Mouse (Mus musculus) liver, adult 2 months (tissue): Measurements from ENCODE around the gene Slc26a11. TPM values are rescaled to one million over a fixed set of nuclear protein-coding genes. Genes with fewer than 3 reads are reported as not detected.
"Not testable (repeated sequence)": the region's sequence is repeated elsewhere in the genome, so short reads cannot be mapped to it uniquely, and the experiment has no call there.

Experiments used
- DNase-seq: peaks from one replicate; pipeline ENCODE4 v3.0.0-alpha.2; 2011; ENCODE audit warnings: low read depth, low spot score; ENCODE audit errors: extremely low read depth
- H3K27ac ChIP-seq: fragments of 200-500 bp; replicated peaks from 2 replicates; pipeline ENCODE4 v1.5.1; 2012; ENCODE audit warnings: low read depth, mild to moderate bottlenecking, control low read depth, inconsistent platforms, low read length; ENCODE audit not compliant: insufficient read depth
- H3K27me3 ChIP-seq: fragments of 200-500 bp; 2 replicates; pipeline ENCODE4 v1.6.1; 2012; ENCODE audit warnings: mild to moderate bottlenecking, moderate library complexity, low read length, inconsistent platforms; ENCODE audit not compliant: control insufficient read depth, insufficient read depth
- H3K36me3 ChIP-seq: fragments of 200-500 bp; 2 replicates; pipeline ENCODE4 v1.6.1; 2012; ENCODE audit warnings: low read length, inconsistent platforms; ENCODE audit not compliant: control insufficient read depth, insufficient read depth
- H3K4me1 ChIP-seq: fragments of 200-500 bp; 2 replicates; pipeline ENCODE4 v1.6.1; 2011; ENCODE audit warnings: low read length; ENCODE audit not compliant: control insufficient read depth, insufficient read depth
- H3K4me3 ChIP-seq: fragments of 200-500 bp; 2 replicates; pipeline ENCODE4 v1.5.1; 2011; ENCODE audit warnings: low read depth, mild to moderate bottlenecking, control low read depth, low read length, moderate library complexity; ENCODE audit not compliant: insufficient read depth
- H3K79me2 ChIP-seq: fragments of 200-500 bp; 2 replicates; pipeline ENCODE4 v1.6.1; 2012; ENCODE audit warnings: inconsistent platforms, mild to moderate bottlenecking, low read length, moderate library complexity; ENCODE audit not compliant: control insufficient read depth, insufficient read depth
- H3K9ac ChIP-seq: fragments of 200-500 bp; 2 replicates; pipeline ENCODE4 v1.6.1; 2012; ENCODE audit warnings: low read depth, mild to moderate bottlenecking, control low read depth, inconsistent platforms, low read length
- CTCF ChIP-seq: fragments of 200-500 bp; IDR thresholded peaks from 2 replicates; pipeline ENCODE4 v1.5.1; 2011; ENCODE audit warnings: low read depth, low read length, control low read depth
- POLR2A ChIP-seq: fragments of 200-500 bp; IDR thresholded peaks from 2 replicates; pipeline ENCODE4 v1.6.1; 2011; ENCODE audit warnings: low read length, control low read depth; ENCODE audit not compliant: insufficient read depth; ENCODE audit errors: extremely low read depth
- WGBS: fragments of 180-500 bp; shearing (Covaris S2); methylation state at CpG from one replicate; pipeline ENCODE4 v1.1.7; 2018; 5-methylcytosine and 5-hydroxymethylcytosine counted together
- polyA plus RNA-seq: library from polyadenylated mRNA; depleted of rRNA; stranded (reverse); fragments of >200 nt; gene quantifications from 2 replicates; pipeline ENCODE4 v1.2.3, GENCODE M21; 2012
- total RNA-seq: library from RNA; depleted of rRNA; stranded (reverse); fragments of >200 nt; gene quantifications from 2 replicates; pipeline ENCODE4 v1.2.3, GENCODE M21; 2014

Gene Slc26a11
- total and polyA plus RNA-seq, 2 experiments = 2.5 to 7.5 TPM

- Histone ChIP-seq H3K36me3 (peaks cover 6% of the 10 kb centered on the region), H3K9ac (no peak overlapping the region), H3K4me1 (peaks cover 4% of the 10 kb centered on the region), H3K27me3 (no peaks in the 10 kb centered on the region), H3K79me2 (no peaks in the 10 kb centered on the region), H3K4me3 (no peak overlapping the region), H3K27ac (no peak overlapping the region)
- no peak for DNase-seq
- TF ChIP-seq POLR2A = no peak
- TF ChIP-seq CTCF = no peak
- 77% methylated on average over 4 of the region's 4 CpGs for whole genome bisulfite sequencing
These were observed 29.5 kb downstream of the Slc26a11 start for GRCm38 (mm10) chr11:119384904-119385303.

DNA sequence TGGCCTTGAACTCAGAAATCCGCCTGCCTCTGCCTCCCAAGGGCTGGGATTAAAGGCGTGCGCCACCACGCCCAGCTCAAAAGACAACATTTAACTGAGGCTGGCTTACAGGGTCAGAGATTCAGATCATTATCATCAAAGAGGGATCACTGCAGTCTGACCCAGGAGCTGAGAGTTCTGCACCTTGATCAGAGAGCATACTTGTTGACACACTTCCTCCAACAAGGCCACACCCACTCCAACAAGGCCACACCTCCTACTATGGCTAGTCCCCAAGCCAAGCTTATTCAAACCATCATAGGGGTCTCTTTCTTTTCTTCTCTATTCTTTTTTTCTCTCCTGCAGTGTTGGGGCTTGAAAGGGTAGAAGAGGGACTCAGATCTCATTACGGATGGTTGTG lies 30.9 kb downstream of the Slc26a11 start:
- Histone ChIP-seq H3K79me2 (no peaks in the 10 kb centered on the region), H3K27me3 (no peaks in the 10 kb centered on the region), H3K36me3 (no peaks in the 10 kb centered on the region), H3K9ac (no peak overlapping the region), H3K4me1 (peaks cover 6% of the 10 kb centered on the region), H3K27ac (no peak overlapping the region), H3K4me3 (no peak overlapping the region)
- no peak for TF ChIP-seq POLR2A
- TF ChIP-seq CTCF = no peak
- WGBS = 76% methylated on average over 5 of the region's 5 CpGs
- peak; percentile 74 for DNase-seq

DNA sequence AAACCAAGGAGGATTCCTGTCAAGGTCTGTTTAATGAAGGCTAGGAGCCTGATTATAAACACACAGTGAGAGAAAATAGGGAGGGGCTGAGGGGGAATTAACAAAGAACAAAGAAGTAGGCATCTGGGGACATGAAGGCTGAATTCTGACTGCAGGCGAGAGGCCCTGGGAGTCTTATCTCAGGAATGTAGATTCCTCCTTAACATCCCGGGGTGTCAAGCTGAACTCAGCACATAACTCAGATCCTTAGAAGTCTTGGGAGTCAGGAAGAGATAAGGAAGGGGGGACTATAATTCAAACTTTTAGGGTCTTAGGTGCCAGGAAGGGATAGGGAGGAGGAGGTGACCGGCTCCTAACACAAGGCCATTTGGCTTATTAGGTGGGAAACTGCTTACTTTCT lies 31.9 kb downstream of the Slc26a11 start:
- H3K4me1 ChIP-seq = peaks cover 14% of the 10 kb centered on the region
- H3K4me3 ChIP-seq, H3K27ac ChIP-seq, DNase-seq, H3K27me3 ChIP-seq, H3K36me3 ChIP-seq, H3K79me2 ChIP-seq, H3K9ac ChIP-seq: not testable (repeated sequence)
- WGBS = 69% methylated on average over 3 of the region's 3 CpGs

DNA sequence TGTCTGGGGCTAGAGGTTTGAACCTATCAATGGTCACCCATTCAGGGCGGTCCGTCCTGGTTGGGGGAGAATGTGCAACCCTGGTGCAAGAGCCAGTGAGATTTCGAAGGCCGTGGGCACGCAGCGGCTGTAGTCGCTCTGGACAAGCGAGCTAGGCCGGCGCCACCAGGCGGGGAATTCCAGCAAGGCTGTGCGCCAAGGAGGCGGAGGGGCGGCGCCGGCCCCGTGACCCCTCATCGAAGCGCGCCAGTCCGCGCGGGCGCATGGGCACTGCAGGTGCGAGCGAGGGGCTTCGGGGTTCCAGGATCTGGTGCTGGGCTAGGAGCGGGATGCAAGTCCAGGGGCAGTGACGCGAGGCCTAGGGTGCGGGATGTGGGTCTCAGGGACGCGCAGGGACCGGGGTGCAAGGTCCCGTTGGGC lies 34.5 kb downstream of the Slc26a11 start:
- peak overlapping the region; percentile 98 for H3K27ac ChIP-seq
- TF ChIP-seq CTCF (peak; percentile 61), POLR2A (0 out of 2 replicates have a peak, but pooled peaks have one; percentile 27)
- no peaks in the 10 kb centered on the region for H3K27me3 ChIP-seq
- H3K36me3 ChIP-seq = no peaks in the 10 kb centered on the region
- H3K9ac ChIP-seq = peak overlapping the region; percentile 93
- WGBS = 1% methylated on average over 35 of the region's 35 CpGs
- peak overlapping the region; percentile 94 for H3K4me3 ChIP-seq
- peaks cover 8% of the 10 kb centered on the region; the same call in 1 of the 2 replicates for H3K79me2 ChIP-seq
- H3K4me1 ChIP-seq = peaks cover 24% of the 10 kb centered on the region
- peak; percentile 76 for DNase-seq

DNA sequence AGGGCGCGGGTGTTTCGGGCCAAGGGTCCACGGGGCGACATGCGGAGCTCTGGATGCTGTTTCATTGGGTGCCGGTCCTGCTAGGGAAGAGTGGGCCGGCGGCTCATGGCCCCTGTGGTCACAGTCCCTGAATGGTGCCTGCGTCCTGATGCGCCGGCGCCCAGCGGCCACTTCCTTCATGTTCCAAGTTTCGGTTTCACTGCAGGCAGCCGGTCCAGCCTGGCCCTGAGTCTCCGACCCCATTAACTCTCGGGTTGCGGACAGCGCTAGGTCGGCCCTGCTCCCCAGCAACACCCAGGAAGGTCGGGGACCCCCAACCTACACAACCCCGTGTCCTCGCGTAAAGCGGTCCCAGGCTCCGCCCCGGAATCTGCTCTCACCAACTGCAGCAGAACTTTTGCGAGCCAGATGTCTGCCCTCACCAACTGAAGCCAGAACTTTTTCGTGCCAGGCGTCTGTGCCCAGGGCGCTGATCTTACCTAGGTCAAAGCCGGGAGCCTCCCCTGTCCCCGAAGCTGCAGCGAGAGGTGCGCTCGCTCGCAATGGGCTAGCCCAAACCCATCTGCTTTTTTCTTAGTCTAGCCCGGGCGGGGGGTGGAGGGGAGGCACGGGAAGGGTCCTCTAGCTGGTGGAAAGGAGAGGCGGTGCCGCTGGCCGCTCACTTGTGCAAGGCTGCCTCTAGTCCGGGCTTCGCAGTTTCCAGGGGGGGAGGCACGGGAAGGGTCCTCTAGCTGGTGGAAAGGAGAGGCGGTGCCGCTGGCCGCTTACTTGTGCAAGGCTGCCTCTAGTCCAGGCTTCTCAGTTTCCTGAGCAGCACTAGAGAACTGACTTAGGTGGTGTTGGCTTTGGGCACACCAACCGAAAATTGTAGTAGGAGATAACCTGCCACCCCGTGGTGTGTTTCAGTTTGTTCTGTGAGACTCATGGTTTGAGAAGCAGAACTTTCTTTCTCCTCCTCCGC lies 35.2 kb downstream of the Slc26a11 start:
- Histone ChIP-seq H3K36me3 (no peaks in the 10 kb centered on the region), H3K9ac (peak overlapping the region; percentile 93), H3K4me3 (peak overlapping the region; percentile 94), H3K4me1 (peaks cover 26% of the 10 kb centered on the region), H3K27ac (peak overlapping the region; percentile 98), H3K79me2 (peaks cover 12% of the 10 kb centered on the region; the same call in 1 of the 2 replicates), H3K27me3 (no peaks in the 10 kb centered on the region)
- DNase-seq = peak; percentile 91
- TF ChIP-seq POLR2A (no peak), CTCF (no peak)
- WGBS = 2% methylated on average over 53 of the region's 53 CpGs

DNA sequence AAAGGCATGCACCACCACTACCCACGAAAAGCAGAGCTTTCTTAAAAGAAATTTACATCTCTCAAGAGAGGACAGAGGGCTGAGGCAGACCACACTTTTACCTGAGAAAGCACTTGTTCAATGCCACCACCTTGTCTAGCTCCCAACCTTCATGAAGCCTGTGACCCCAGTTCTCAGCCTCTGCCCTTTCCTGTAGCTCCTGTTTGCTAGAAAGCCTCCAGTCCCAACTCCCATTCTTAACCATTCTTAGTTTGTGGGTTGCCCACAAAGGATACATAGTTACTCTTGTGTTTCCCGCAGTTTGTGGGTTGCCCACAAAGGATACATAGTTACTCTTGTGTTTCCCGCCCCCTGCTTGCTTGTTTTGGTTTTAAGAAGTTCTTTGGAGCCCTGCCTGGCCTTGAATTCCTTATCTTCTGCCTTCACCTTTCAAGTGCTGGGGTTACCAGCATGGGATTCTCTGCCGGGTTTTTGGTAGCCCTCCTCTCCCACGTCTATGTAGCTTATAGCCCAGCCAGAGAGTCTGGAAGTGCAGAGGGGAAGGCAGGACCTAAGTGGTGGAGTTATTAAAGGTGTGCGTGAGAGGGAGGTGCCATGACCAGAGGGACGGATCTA lies 36.1 kb downstream of the Slc26a11 start:
- no peak for TF ChIP-seq POLR2A
- TF ChIP-seq CTCF = no peak
- Histone ChIP-seq H3K27ac (peak overlapping the region; percentile 98), H3K79me2 (peaks cover 15% of the 10 kb centered on the region; the same call in 1 of the 2 replicates), H3K4me3 (peak overlapping the region; percentile 28), H3K36me3 (no peaks in the 10 kb centered on the region), H3K4me1 (peaks cover 29% of the 10 kb centered on the region), H3K9ac (peak overlapping the region; percentile 93), H3K27me3 (no peaks in the 10 kb centered on the region)
- 42% methylated on average over 7 of the region's 7 CpGs for WGBS
- DNase-seq = peak; percentile 14
